In the genomic region with DNA sequence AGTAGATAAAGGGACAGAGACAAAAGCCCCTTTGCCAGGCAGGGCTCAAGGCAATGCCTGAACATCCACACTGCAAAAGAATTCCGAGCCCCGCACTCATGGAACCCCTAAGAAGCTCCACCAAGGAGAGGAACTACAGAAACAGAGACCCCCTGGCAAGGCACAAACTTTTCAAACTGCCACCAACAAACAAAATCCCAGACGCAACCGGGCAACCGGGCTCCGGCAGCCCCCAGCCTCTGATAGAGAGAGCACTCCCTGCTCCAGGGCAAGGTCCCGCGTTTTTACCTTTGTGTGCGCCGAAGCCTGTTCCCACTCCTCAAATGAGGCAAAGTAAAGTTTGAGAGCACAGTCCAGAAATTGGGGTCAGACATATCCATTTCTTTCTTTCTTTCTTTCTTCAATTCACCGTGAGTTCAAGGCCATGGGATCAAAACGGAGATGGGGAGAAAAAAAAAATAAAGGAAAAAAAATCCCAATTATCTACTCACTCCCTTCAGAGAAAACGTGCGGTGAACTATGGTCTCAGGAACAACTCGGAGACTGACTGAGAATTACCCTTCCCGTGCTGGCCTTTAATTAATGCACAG, we compare ENCODE assay signal across 8 mouse cellular contexts.
A peak's percentile ranks its signal among the peaks of the same experiment; 100 is the strongest.
DNase-seq lines count a peak whose midpoint lies in the region; ATAC-seq and TF ChIP-seq lines count a peak whose summit lies in the region.

No protein-coding gene starts in this region.

- WGBS in lung, embryonic 15.5 days, result 2% methylated on average over 16 of the region's 16 CpGs
- 2% methylated on average over 16 of the region's 16 CpGs for WGBS in heart, postnatal 0 days
- 3% methylated on average over 16 of the region's 16 CpGs for WGBS in liver, embryonic 14.5 days (ENCODE audit: insufficient replicate concordance)

- H3K4me1 ChIP-seq in lung, embryonic 15.5 days, result peaks cover 28% of the 10 kb centered on the region
- 0 out of 2 replicates have a peak, but pooled peaks cover 9% of the 10 kb centered on the region for H3K4me1 ChIP-seq in heart, postnatal 0 days (ENCODE audit: control insufficient read depth, insufficient read depth)
- peaks cover 2 to 10% of the 10 kb centered on the region in 2 experiments; a peak in 2 of 4 replicates for H3K4me1 ChIP-seq in liver, embryonic 14.5 days (replicated peaks; ENCODE audit: control insufficient read depth in 2 of 2, insufficient read depth in 2 of 2, low read length in 1 of 2)

- H3K9me3 ChIP-seq in lung, embryonic 15.5 days, result no peaks in the 10 kb centered on the region
- H3K9me3 ChIP-seq in heart, postnatal 0 days (replicated peaks; ENCODE audit: control insufficient read depth, low read length), result no peaks in the 10 kb centered on the region; the same call in 1 of the 2 replicates
- H3K9me3 ChIP-seq in liver, embryonic 14.5 days (ENCODE audit: control insufficient read depth, low read length), result no peaks in the 10 kb centered on the region

- H3K4me2 ChIP-seq in lung, embryonic 15.5 days, result peak overlapping the region; percentile 76
- H3K4me2 ChIP-seq in heart, postnatal 0 days (ENCODE audit: low read depth, low read length), result peak overlapping the region; percentile 94
- H3K4me2 ChIP-seq in liver, embryonic 14.5 days (ENCODE audit: low read depth), result peak overlapping the region; percentile 72

- no peak for TF ChIP-seq EP300 in heart, postnatal 0 days (IDR thresholded peaks at IDR 0.05; ENCODE audit: low read depth)
- no peak for TF ChIP-seq EP300 in liver, embryonic 14.5 days (IDR thresholded peaks at IDR 0.05; ENCODE audit: low read depth)

- H3K4me3 ChIP-seq in lung, embryonic 15.5 days, result peak overlapping the region; percentile 58
- H3K4me3 ChIP-seq in heart, postnatal 0 days (ENCODE audit: low read depth, low read length), result peak overlapping the region; percentile 64
- peak overlapping the region; percentile 63 to 71 for H3K4me3 ChIP-seq in liver, embryonic 14.5 days (ENCODE audit: insufficient read depth in 1 of 2, low read depth in 2 of 2, low read length in 2 of 2)

- no peaks in the 10 kb centered on the region for H3K27me3 ChIP-seq in lung, embryonic 15.5 days
- no peaks in the 10 kb centered on the region for H3K27me3 ChIP-seq in heart, postnatal 0 days (ENCODE audit: control insufficient read depth, insufficient read depth, low read length)
- no peaks in the 10 kb centered on the region for H3K27me3 ChIP-seq in liver, embryonic 14.5 days (ENCODE audit: control insufficient read depth, insufficient read depth, low read length)

- H3K36me3 ChIP-seq in lung, embryonic 15.5 days, result no peaks in the 10 kb centered on the region
- H3K36me3 ChIP-seq in heart, postnatal 0 days (replicated peaks; ENCODE audit: control insufficient read depth, insufficient read depth, low read length), result no peaks in the 10 kb centered on the region
- H3K36me3 ChIP-seq in liver, embryonic 14.5 days (replicated peaks; ENCODE audit: control insufficient read depth, insufficient read depth, low read depth), result no peaks in the 10 kb centered on the region

- no peak for TF ChIP-seq CTCF in heart, postnatal 0 days (IDR thresholded peaks at IDR 0.05; ENCODE audit: low read depth)
- no peak for TF ChIP-seq CTCF in liver, embryonic 14.5 days (IDR thresholded peaks at IDR 0.05; ENCODE audit: low read depth)

- peak overlapping the region; percentile 83 for H3K9ac ChIP-seq in lung, embryonic 15.5 days
- peak overlapping the region; percentile 70 for H3K9ac ChIP-seq in heart, postnatal 0 days (replicated peaks; ENCODE audit: low read depth, low read length)
- H3K9ac ChIP-seq in liver, embryonic 14.5 days (replicated peaks), result peak overlapping the region; percentile 73

- peak overlapping the region; percentile 89 for H3K27ac ChIP-seq in lung, embryonic 15.5 days
- H3K27ac ChIP-seq in heart, postnatal 0 days (ENCODE audit: low read depth), result peak overlapping the region; percentile 74
- peak overlapping the region; percentile 54; the same call in 1 of the 2 replicates for H3K27ac ChIP-seq in liver, embryonic 14.5 days

- no peak for DNase-seq in lung, postnatal 14 days
- DNase-seq in embryo, embryonic 9.5 days (ENCODE audit: extremely low spot score), result peak; percentile 65
- no peak for DNase-seq in heart, postnatal 0 days (ENCODE audit: low spot score)
- no peak for DNase-seq in liver, embryonic 14.5 days (ENCODE audit: low read depth in 3 of 3, low spot score in 3 of 3)
- DNase-seq in urinary bladder, adult 18-20 months (ENCODE audit: low spot score in 2 of 2), result no peak
- no peak for DNase-seq in cerebellum, adult 11-12 months
- no peak for DNase-seq in testis, postnatal 10 days (ENCODE audit: low spot score)

- ATAC-seq in lung, embryonic 15.5 days (ENCODE audit: borderline replicate concordance, extremely low read depth, low FRiP score, low TSS enrichment), result no peak
- ATAC-seq in heart, postnatal 0 days (ENCODE audit: insufficient read depth, low read depth), result no peak; the same call in 1 of the 2 replicates
- peak; percentile 13; the same call in 1 of the 2 replicates for ATAC-seq in liver, embryonic 14.5 days (ENCODE audit: insufficient read depth)
